Mouse (Mus musculus) liver, embryonic 14.5 days (tissue): ENCODE results near the gene Scnn1a.

Experiments
- CTCF ChIP-seq: IDR thresholded peaks from 2 replicates; pipeline ENCODE4 v1.5.1; 2016; ENCODE audit warnings: antibody characterized with exemption, low read depth, control low read depth
- EP300 ChIP-seq: IDR thresholded peaks from 2 replicates; pipeline ENCODE4 v1.6.1; 2016; ENCODE audit warnings: antibody characterized with exemption, low read depth

DNA sequence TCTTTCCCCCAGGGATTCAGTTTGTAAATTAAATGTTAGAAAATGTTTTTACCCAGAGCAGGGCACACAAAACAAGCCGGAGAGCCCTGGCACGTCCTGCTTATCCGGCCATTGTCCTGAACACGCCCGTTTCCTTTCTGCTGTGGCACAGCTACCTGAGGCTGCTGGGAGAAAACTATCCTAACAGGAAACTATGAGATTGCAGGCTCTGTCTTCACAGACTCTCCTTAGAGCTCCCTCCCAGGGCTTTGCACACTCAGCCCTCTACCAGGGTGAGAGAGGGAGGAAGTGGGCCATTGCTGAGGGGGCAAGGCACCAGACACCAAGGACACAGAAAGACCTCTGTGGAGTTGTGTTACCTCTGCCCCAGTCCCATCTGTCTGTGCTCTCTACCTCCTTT, 19.8 kb downstream of the Scnn1a start:
- TF ChIP-seq CTCF, result no peak
- no peak for TF ChIP-seq EP300
